Mouse (Mus musculus) embryonic facial prominence, embryonic 11.5 days (tissue): ENCODE results near the gene Unc5b. TPM values are rescaled to one million over a fixed set of nuclear protein-coding genes. Genes with fewer than 3 reads are reported as not detected.
"Not testable (repeated sequence)": the region's sequence is repeated elsewhere in the genome, so short reads cannot be mapped to it uniquely, and the experiment has no call there.

Source experiments
- ATAC-seq: fragments of 200-750 bp; cut with Nextera tagmentation; replicated peaks from 2 replicates; pipeline ENCODE4 v1.8.0; 2017; ENCODE audit warnings: low read depth; ENCODE audit not compliant: insufficient number of reproducible peaks, low FRiP score, low TSS enrichment
- DNase-seq: peaks from one replicate; pipeline ENCODE4 v3.0.0-alpha.2; 2015; ENCODE audit warnings: low spot score
- H3K27ac ChIP-seq: fragments of 300-500 bp; sonication (generic); replicated peaks from 2 replicates; pipeline ENCODE4 v1.5.1; 2014; ENCODE audit warnings: mild to moderate bottlenecking, low read depth, low read length, control low read depth
- H3K27me3 ChIP-seq: fragments of 300-500 bp; sonication (generic); 2 replicates; pipeline ENCODE4 v1.6.1; 2014; ENCODE audit warnings: mild to moderate bottlenecking, low read length, moderate library complexity, mixed read lengths; ENCODE audit not compliant: control insufficient read depth, insufficient read depth
- H3K36me3 ChIP-seq: fragments of 300-500 bp; sonication (generic); replicated peaks from 2 replicates; pipeline ENCODE4 v1.6.1; 2014; ENCODE audit warnings: low read depth, mild to moderate bottlenecking, low read length, moderate library complexity, mixed read lengths; ENCODE audit not compliant: control insufficient read depth, insufficient read depth
- H3K4me1 ChIP-seq: fragments of 300-500 bp; sonication (generic); 2 replicates; pipeline ENCODE4 v1.6.1; 2014; ENCODE audit warnings: low read length, mixed read lengths; ENCODE audit not compliant: control insufficient read depth, insufficient read depth
- H3K4me2 ChIP-seq: fragments of 300-500 bp; sonication (generic); 2 replicates; pipeline ENCODE4 v1.6.1; 2014; ENCODE audit warnings: low read depth, mild to moderate bottlenecking, control low read depth, low read length, moderate library complexity
- H3K4me3 ChIP-seq: fragments of 300-500 bp; sonication (generic); 2 replicates; pipeline ENCODE4 v1.5.1; 2014; ENCODE audit warnings: low read depth, low read length, control low read depth
- H3K9ac ChIP-seq: fragments of 300-500 bp; sonication (generic); replicated peaks from 2 replicates; pipeline ENCODE4 v1.6.1; 2014; ENCODE audit warnings: mild to moderate bottlenecking, control low read depth, low read length
- H3K9me3 ChIP-seq: fragments of 300-500 bp; sonication (generic); replicated peaks from 2 replicates; pipeline ENCODE4 v1.6.1; 2016; ENCODE audit warnings: mild to moderate bottlenecking, low read length, inconsistent platforms, mixed read lengths; ENCODE audit not compliant: control insufficient read depth
- whole genome bisulfite sequencing: fragments of 180-500 bp; shearing (Covaris S2); extraction: QIAGEN DNeasy Blood & Tissue Kit; methylation state at CpG from one replicate; pipeline ENCODE4 v1.1.7; 2014; 5-methylcytosine and 5-hydroxymethylcytosine counted together
- polyA plus RNA-seq: library from polyadenylated mRNA; unstranded; fragments of >200 nt; fragmentation: Nextera tagmentation; extraction: Ambion mirVana; gene quantifications from 2 replicates; pipeline ENCODE4 v1.2.1, GENCODE M21; 2014

Gene Unc5b
- 4.0 and 4.7 TPM in 2 replicates for polyA plus RNA-seq

DNA sequence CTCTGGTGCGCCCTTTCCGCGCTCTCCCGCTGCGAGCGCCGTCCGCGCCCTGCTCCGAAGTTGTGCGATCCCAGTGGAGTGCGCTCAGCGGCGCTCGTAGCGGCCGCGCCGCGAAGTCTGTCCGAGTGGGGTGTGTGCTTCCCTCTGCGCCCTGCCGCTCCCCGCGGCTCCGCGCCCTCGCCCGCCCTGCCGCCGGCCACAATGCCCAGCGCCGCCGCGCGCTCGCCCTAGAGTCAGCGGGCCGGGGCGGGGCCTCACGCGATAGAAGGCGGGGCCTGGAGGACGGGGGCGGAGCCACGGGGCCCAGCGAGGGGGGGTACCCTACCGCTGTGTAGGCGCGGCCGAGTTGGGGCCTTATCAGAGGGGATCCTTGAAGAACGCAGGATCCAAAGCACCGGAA is at the start of gene Unc5b:
Gene Unc5b, minus strand, starts transcription at position 203 of the 400 bp plus-strand sequence.
- Histone ChIP-seq H3K4me3 (peak within 1 kb of the TSS; percentile 69), H3K27me3 (peaks cover 33% of the 10 kb centered on the region), H3K4me1 (peaks cover under 1% of the 10 kb centered on the region), H3K9ac (peak within 1 kb of the TSS; percentile 82), H3K4me2 (peak within 1 kb of the TSS; percentile 93), H3K27ac (0 out of 2 replicates have a peak within 1 kb of the TSS, but pooled peaks have one; percentile 49), H3K36me3 (no peaks in the 10 kb centered on the region), H3K9me3 (no peaks in the 10 kb centered on the region)
- ATAC-seq, result peak; percentile 91
- peak; percentile 95 for DNase-seq
- WGBS, result 1% methylated on average over 53 of the region's 53 CpGs

- no peaks in the 10 kb centered on the region for H3K27me3 ChIP-seq
- no peaks in the 10 kb centered on the region for H3K9me3 ChIP-seq
- H3K27ac ChIP-seq, result no peak overlapping the region
- H3K4me1 ChIP-seq, result no peaks in the 10 kb centered on the region
- 87% methylated on average over 4 of the region's 4 CpGs for WGBS
- no peak overlapping the region for H3K4me2 ChIP-seq
- H3K36me3 ChIP-seq, result no peaks in the 10 kb centered on the region
- DNase-seq (no peak), ATAC-seq (no peak)
- H3K9ac ChIP-seq, result no peak overlapping the region
- no peak overlapping the region for H3K4me3 ChIP-seq
Observed at GRCm38 (mm10) chr10:60879817-60880216, 48.4 kb upstream of the Unc5b start.

GRCm38 (mm10) chr10:60877075-60877474 is 45.7 kb upstream of the Unc5b start:
- no peak for DNase-seq
- Histone ChIP-seq H3K27ac (no peak overlapping the region), H3K36me3 (no peaks in the 10 kb centered on the region), H3K9me3 (no peaks in the 10 kb centered on the region), H3K27me3 (no peaks in the 10 kb centered on the region), H3K4me3 (no peak overlapping the region), H3K9ac (no peak overlapping the region), H3K4me1 (no peaks in the 10 kb centered on the region), H3K4me2 (no peak overlapping the region)
- no peak for ATAC-seq
- 87% methylated on average over 5 of the region's 5 CpGs for WGBS

- H3K36me3 ChIP-seq, result no peaks in the 10 kb centered on the region
Observed at GRCm38 (mm10) chr10:60875011-60875410, 43.6 kb upstream of the Unc5b start.

GRCm38 (mm10) chr10:60863318-60863717 is 31.9 kb upstream of the Unc5b start:
- no peaks in the 10 kb centered on the region for H3K36me3 ChIP-seq
- no peak overlapping the region for H3K9ac ChIP-seq
- no peaks in the 10 kb centered on the region for H3K27me3 ChIP-seq
- no peak overlapping the region for H3K4me2 ChIP-seq
- H3K9me3 ChIP-seq, result no peaks in the 10 kb centered on the region
- no peak for ATAC-seq
- H3K27ac ChIP-seq, result no peak overlapping the region
- 82% methylated on average over 6 of the region's 6 CpGs for WGBS
- H3K4me3 ChIP-seq, result no peak overlapping the region
- DNase-seq, result no peak
- H3K4me1 ChIP-seq, result no peaks in the 10 kb centered on the region

More at GRCm38 (mm10) chr10:60875011-60875410, 43.6 kb upstream of the Unc5b start:
- no peaks in the 10 kb centered on the region for H3K9me3 ChIP-seq
- ATAC-seq, result no peak
- 87% methylated on average over 1 of the region's 1 CpGs for WGBS
- no peak for DNase-seq
- H3K4me3 ChIP-seq, result no peak overlapping the region
- H3K4me2 ChIP-seq, result no peak overlapping the region
- H3K4me1 ChIP-seq, result no peaks in the 10 kb centered on the region
- no peak overlapping the region for H3K27ac ChIP-seq
- H3K9ac ChIP-seq, result no peak overlapping the region
- H3K27me3 ChIP-seq, result no peaks in the 10 kb centered on the region

DNA sequence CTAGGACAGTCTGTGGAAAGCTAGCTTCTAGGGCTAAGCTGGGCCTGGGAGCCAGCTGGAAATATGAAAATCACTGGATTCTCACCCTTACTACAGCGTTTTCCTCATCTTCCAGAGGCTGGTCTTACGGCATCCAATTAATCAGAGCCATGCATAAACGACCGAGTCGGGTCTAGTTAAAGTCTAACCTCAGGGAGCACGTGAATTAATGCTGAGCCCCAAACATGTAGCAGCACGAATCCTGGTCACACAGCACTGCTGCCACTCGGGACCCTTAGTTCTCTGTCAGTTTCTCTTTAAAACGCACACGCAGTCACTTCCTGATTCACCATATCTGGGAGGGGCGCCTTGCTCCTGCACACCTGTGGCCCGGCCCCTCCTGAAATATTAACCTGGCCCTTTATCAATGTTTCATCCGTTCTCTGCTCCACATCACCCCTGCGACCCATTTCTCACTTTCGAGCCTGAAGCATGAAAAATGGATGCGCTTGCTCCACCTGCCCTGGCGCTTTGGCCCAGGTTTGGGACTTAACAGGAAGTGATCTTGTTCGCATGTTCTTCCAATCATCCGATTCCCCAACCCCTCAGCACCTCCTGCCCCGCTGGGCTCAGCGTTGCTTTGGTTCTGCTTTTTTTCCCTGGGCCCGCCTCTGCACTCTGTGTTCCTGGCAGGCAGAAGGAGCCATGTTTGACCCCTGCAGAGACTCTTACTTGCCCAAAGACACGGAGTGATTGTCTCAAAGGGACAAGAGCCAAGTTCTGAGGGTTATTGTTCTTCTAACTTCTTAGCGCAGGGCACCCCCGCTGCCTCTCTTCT is 31.3 kb upstream of the Unc5b start:
- no peak overlapping the region for H3K27ac ChIP-seq

DNA sequence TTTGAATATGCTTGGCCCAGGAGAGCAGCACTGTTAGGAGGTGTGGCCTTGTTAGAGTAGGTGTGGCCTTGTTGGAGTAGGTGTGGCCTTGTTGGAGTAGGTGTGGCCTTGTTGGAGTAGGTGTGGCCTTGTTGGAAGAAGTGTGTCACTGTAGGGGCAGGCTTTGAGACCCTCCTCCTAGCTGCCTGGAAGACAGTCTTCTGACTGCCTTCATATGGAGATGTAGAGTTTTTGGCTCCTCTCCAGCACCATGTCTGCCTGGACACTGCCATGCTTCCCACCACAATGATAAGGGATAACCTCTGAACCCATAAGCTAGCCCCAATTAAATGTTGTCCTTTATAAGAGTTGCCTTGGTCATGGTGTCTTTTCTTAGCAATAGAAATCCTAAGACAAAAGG is 13.9 kb upstream of the Unc5b start:
- not testable (repeated sequence) for H3K27ac ChIP-seq, DNase-seq, H3K4me3 ChIP-seq, ATAC-seq, H3K9me3 ChIP-seq, H3K4me1 ChIP-seq, H3K27me3 ChIP-seq, H3K36me3 ChIP-seq, H3K4me2 ChIP-seq, H3K9ac ChIP-seq

More for the DNA sequence above, 31.3 kb upstream of the Unc5b start:
- ATAC-seq (no peak), DNase-seq (no peak)
- 67% methylated on average over 25 of the region's 25 CpGs for WGBS
- no peaks in the 10 kb centered on the region for H3K36me3 ChIP-seq
- H3K4me2 ChIP-seq, result no peak overlapping the region
- H3K9me3 ChIP-seq, result no peaks in the 10 kb centered on the region
- no peaks in the 10 kb centered on the region for H3K27me3 ChIP-seq
- H3K9ac ChIP-seq, result no peak overlapping the region
- no peaks in the 10 kb centered on the region for H3K4me1 ChIP-seq
- H3K4me3 ChIP-seq, result no peak overlapping the region

DNA sequence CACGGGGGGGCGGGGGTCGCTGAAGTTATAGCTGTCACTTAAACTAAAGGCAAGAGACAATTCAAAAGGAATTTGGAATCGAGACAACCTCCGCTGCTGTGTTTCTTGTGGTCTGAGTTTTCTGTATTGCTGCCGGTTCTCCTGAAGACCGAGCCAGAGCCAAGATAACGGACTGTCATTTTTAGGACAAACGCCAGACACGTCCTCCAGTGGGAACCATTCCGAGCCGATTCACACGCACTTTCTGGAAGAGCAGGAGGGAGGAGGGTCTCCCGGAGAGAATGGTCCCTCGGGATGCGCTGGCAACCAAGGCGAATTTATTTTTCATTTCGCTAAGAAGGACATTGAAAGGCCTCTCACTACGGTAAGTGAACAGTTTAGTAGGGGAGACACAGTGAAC is 7.4 kb upstream of the Unc5b start:
- ATAC-seq (no peak), DNase-seq (no peak)
- H3K27ac ChIP-seq, result no peak overlapping the region
- H3K4me3 ChIP-seq, result no peak overlapping the region
- no peaks in the 10 kb centered on the region for H3K9me3 ChIP-seq
- 73% methylated on average over 19 of the region's 19 CpGs for WGBS
- H3K4me2 ChIP-seq, result no peak overlapping the region
- no peak overlapping the region for H3K9ac ChIP-seq
- no peaks in the 10 kb centered on the region for H3K4me1 ChIP-seq
- H3K36me3 ChIP-seq, result no peaks in the 10 kb centered on the region
- peaks cover 8% of the 10 kb centered on the region for H3K27me3 ChIP-seq
